Mouse (Mus musculus): ENCODE data around the gene Mad2l1bp. TPM values are rescaled to one million over a fixed set of nuclear protein-coding genes. Genes with fewer than 3 reads are reported as not detected.

Gene Mad2l1bp
- total RNA-seq, 2 experiments from 2014 or later: 11.6 to 15.7 TPM

DNA sequence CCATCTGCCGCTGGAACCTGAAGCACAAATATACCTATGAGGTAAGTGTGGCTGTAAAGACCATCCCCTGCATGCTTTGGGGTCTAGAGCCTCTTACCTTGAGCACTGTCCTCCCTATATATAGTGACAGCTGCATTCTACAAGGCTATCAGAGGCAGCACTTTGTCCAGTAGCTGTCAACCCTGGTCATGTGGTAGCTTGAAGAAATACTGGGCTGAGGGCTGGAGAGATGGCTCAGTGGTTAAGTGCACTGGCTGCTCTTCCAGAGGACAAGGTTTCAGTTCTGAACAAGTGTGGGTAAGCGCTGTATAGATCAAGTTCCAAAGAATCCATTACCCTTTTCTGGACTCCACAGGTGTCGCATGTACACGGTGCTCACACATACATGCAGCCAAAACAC, 30.6 kb downstream of the Mad2l1bp start:
- Histone ChIP-seq H3K4me3 (no peak overlapping the region), H3K27ac (no peak overlapping the region)
- intact Hi-C loops (cut with DNase I): no loop called here
- no peak for DNase-seq (ENCODE audit: extremely low spot score in 1 of 2, low spot score in 2 of 2)
- TF ChIP-seq CTCF (IDR thresholded peaks at IDR 0.05): no peak

GRCm38 (mm10) chr17:46119641-46120040, 33.7 kb downstream of the Mad2l1bp start:
- DNase-seq (ENCODE audit: extremely low spot score in 1 of 2, low spot score in 2 of 2): peak; percentile 30 to 31
- intact Hi-C loops (cut with DNase I): loop anchor here (5.0 kb wide), 1 partner anchor 87 kb away; the partner anchor contains the start of gene Vegfa
- Histone ChIP-seq H3K4me3 (no peak overlapping the region), H3K27ac (peak overlapping the region; percentile 66)
- TF ChIP-seq CTCF (IDR thresholded peaks at IDR 0.05): no peak

GRCm38 (mm10) chr17:46118423-46118850, 34.9 kb downstream of the Mad2l1bp start:
- no peak for DNase-seq (ENCODE audit: extremely low spot score in 1 of 2, low spot score in 2 of 2)
- no peak for TF ChIP-seq CTCF (IDR thresholded peaks at IDR 0.05)
- Histone ChIP-seq H3K27ac (no peak overlapping the region), H3K4me3 (no peak overlapping the region)
- intact Hi-C loops (cut with DNase I): loop anchor here (5.0 kb wide), 1 partner anchor 86 kb away; the partner anchor contains the start of gene Vegfa

- Histone ChIP-seq H3K4me3 (no peak overlapping the region), H3K27ac (no peak overlapping the region)
- DNase-seq (ENCODE audit: extremely low spot score in 1 of 2, low spot score in 2 of 2): no peak
- intact Hi-C loops (cut with DNase I): loop anchor here (5.0 kb wide), 1 partner anchor 86 kb away; the partner anchor contains the start of gene Vegfa
- no peak for TF ChIP-seq CTCF (IDR thresholded peaks at IDR 0.05)
Observed at GRCm38 (mm10) chr17:46117623-46118422, 35.5 kb downstream of the Mad2l1bp start.

GRCm38 (mm10) chr17:46116881-46117280, 36.5 kb downstream of the Mad2l1bp start:
- intact Hi-C loops (cut with DNase I): loop anchor here (5.0 kb wide), 1 partner anchor 85 kb away; the partner anchor contains the start of gene Vegfa
- no peak for TF ChIP-seq CTCF (IDR thresholded peaks at IDR 0.05)
- Histone ChIP-seq H3K4me3 (no peak overlapping the region), H3K27ac (no peak overlapping the region)
- no peak for DNase-seq (ENCODE audit: extremely low spot score in 1 of 2, low spot score in 2 of 2)

GRCm38 (mm10) chr17:46116138-46116537, 37.2 kb downstream of the Mad2l1bp start:
- Histone ChIP-seq H3K27ac (no peak overlapping the region), H3K4me3 (no peak overlapping the region)
- intact Hi-C loops (cut with DNase I): loop anchor here (5.0 kb wide), 1 partner anchor 84 kb away; the partner anchor contains the start of gene Vegfa
- DNase-seq (ENCODE audit: extremely low spot score in 1 of 2, low spot score in 2 of 2): no peak
- no peak for TF ChIP-seq CTCF (IDR thresholded peaks at IDR 0.05)

- Histone ChIP-seq H3K27ac (no peak overlapping the region), H3K4me3 (no peak overlapping the region)
- no peak for DNase-seq (ENCODE audit: extremely low spot score in 1 of 2, low spot score in 2 of 2)
- no peak for TF ChIP-seq CTCF (IDR thresholded peaks at IDR 0.05)
- intact Hi-C loops (cut with DNase I): loop anchor here (5.0 kb wide), 1 partner anchor 83 kb away; the partner anchor contains the start of gene Vegfa
Observed at GRCm38 (mm10) chr17:46115489-46115888, 37.9 kb downstream of the Mad2l1bp start.

DNA sequence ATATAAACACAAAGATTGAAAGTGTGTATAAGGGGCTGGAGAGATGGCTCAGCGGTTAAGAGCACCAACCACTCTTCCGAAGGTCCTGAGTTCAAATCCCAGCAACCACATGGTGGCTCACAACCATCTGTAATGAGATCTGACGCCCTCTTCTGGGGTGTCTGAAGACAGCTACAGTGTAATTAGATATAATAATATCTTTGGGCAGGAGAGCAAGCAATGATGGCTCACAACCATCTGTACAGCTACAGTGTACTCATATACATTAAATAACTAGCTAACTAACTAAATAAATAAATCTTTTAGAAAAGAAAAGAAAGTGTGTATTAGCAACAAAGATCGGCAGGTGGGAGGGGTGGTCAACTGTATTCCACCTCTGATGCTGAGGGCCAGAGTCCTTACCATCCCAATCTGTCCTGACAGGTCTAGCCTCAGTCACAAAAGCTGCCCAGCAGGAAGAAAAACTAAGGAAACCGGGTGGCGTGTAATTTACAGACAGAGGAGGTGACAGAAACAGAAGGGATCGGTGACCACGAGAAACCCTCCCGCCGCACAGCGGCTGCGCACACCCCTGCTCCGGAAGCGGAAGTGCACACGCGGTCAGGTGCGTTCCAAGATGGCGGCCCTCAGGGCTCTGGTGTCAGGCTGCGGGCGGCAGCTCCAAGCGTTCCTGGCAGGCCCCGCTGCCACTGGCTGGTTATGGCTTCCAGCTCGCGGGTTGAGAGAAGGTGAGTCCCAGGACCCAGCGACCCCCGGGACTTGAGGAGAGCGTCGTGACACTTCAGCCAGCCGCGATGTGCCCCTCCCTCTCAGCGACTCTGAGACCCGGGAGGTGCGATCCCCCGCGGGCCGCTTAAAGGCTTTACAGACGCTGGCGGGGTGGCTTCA, 42.7 kb downstream of the Mad2l1bp start, which contains the start of gene Mrps18a:
Gene Mrps18a (plus strand): TSS at position 585 of the 888 bp plus-strand sequence.
- Histone ChIP-seq H3K4me3 (peak within 1 kb of the TSS; percentile 90), H3K27ac (peak within 1 kb of the TSS; percentile 82)
- TF ChIP-seq CTCF (IDR thresholded peaks at IDR 0.05): peak; percentile 8
- DNase-seq (ENCODE audit: extremely low spot score in 1 of 2, low spot score in 2 of 2): peak; percentile 83 to 84
- intact Hi-C loops (cut with DNase I): no loop called here

GRCm38 (mm10) chr17:46108286-46108685, 45.1 kb downstream of the Mad2l1bp start:
- H3K4me3 ChIP-seq: no peak overlapping the region
- no peak overlapping the region for H3K27ac ChIP-seq
- no peak for DNase-seq (ENCODE audit: extremely low spot score in 1 of 2, low spot score in 2 of 2)
- no peak for TF ChIP-seq CTCF (IDR thresholded peaks at IDR 0.05)
- intact Hi-C loops (cut with DNase I): no loop called here

DNA sequence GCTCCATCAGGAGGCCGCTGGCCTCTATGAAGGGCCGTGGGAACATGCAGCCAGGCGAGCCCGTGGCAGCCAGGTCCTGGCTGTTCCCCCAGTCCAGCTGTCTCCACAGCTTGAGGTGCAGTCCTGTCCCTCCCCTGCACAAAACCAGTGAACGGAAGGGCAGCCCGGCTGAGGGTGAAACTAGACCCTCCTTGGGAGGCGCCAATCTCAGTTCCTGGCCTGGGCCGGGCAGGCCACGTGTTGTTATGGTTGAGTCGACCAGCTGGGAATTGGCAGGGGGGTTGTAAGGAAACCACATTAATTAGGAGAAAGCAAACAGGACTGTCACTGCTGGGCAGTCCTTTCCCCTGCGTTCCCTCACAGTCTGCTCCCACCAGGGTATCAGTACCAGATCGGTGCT, 48.9 kb downstream of the Mad2l1bp start:
- DNase-seq (ENCODE audit: extremely low spot score in 1 of 2, low spot score in 2 of 2): no peak
- no peak overlapping the region for H3K4me3 ChIP-seq
- no peak for TF ChIP-seq CTCF (IDR thresholded peaks at IDR 0.05)
- no peak overlapping the region for H3K27ac ChIP-seq
- intact Hi-C loops (cut with DNase I): no loop called here

DNA sequence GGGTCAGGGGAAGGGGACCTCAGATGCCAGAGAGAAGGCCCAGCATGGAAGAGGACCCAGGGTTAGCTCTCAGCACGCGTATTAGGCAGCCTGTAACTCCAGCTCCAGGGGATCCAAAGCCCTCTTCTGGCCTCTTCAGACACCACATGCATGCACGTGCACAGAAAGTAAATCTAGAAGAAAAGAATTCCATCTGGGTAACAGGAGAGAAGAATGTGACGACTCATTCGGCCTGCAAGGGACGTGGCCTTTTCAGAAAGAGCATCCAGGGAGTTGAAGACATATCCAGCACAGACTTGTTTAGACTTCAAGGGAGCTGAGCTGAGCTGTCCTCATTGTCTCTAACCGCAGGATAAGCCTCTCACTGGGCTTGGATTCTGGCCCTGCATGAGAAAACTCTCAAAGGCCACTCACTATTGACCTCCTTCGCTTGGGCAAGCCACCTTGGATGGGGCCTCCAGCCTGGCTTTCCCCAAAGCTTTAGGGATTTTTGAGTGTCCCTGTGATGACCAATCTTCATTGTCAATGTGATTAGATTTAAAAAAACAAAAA, 50.7 kb downstream of the Mad2l1bp start:
- intact Hi-C loops (cut with DNase I): no loop called here
- Histone ChIP-seq H3K27ac (no peak overlapping the region), H3K4me3 (no peak overlapping the region)
- TF ChIP-seq CTCF (IDR thresholded peaks at IDR 0.05): no peak; the same call in 1 of the 2 replicates
- no peak for DNase-seq (ENCODE audit: extremely low spot score in 1 of 2, low spot score in 2 of 2)
